Mouse (Mus musculus) E14TG2a.4 (cell line): ENCODE data around the gene Gak.

Source experiments
- H3K27me3 ChIP-seq: 2 replicates; pipeline ENCODE4 v1.6.1; 2014; ENCODE audit warnings: low read length, control low read depth; ENCODE audit not compliant: insufficient read depth
- H3K36me3 ChIP-seq: 2 replicates; pipeline ENCODE4 v1.6.1; 2014; ENCODE audit warnings: low read length, control low read depth; ENCODE audit not compliant: insufficient read depth
- H3K4me1 ChIP-seq: replicated peaks from 2 replicates; pipeline ENCODE4 v1.6.1; 2014; ENCODE audit warnings: low read depth, low read length, control low read depth
- H3K4me3 ChIP-seq: replicated peaks from 2 replicates; pipeline ENCODE4 v1.5.1; 2014; ENCODE audit warnings: mild to moderate bottlenecking, low read length
- H3K9me3 ChIP-seq: 2 replicates; pipeline ENCODE4 v1.6.1; 2014; ENCODE audit warnings: low read length, control low read depth
- CTCF ChIP-seq: conservative IDR thresholded peaks from 2 replicates; pipeline ENCODE4 v1.5.1; 2014; ENCODE audit warnings: low read length
- NANOG ChIP-seq: IDR thresholded peaks from 2 replicates; pipeline ENCODE4 v1.6.1; 2014; ENCODE audit warnings: borderline replicate concordance, low read length, mixed read lengths
- POU5F1 ChIP-seq: IDR thresholded peaks from 2 replicates; pipeline ENCODE4 v1.6.1; 2014; ENCODE audit warnings: low read length, borderline replicate concordance

Gene Gak

GRCm38 (mm10) chr5:108554041-108554440, 75.5 kb downstream of the Gak start:
- no peak overlapping the region for H3K4me3 ChIP-seq
- H3K27me3 ChIP-seq: peaks cover 57% of the 10 kb centered on the region
- TF ChIP-seq CTCF: no peak
- no peak for TF ChIP-seq NANOG
- no peak for TF ChIP-seq POU5F1
- peaks cover 15% of the 10 kb centered on the region for H3K4me1 ChIP-seq
- no peaks in the 10 kb centered on the region for H3K9me3 ChIP-seq
- no peaks in the 10 kb centered on the region for H3K36me3 ChIP-seq

GRCm38 (mm10) chr5:108550207-108550594, 79.4 kb downstream of the Gak start:
- no peaks in the 10 kb centered on the region for H3K9me3 ChIP-seq
- TF ChIP-seq CTCF (no peak), NANOG (no peak), POU5F1 (no peak)
- H3K36me3 ChIP-seq: no peaks in the 10 kb centered on the region
- peaks cover 72% of the 10 kb centered on the region for H3K27me3 ChIP-seq
- H3K4me3 ChIP-seq: peak overlapping the region; percentile 83
- H3K4me1 ChIP-seq: peaks cover 22% of the 10 kb centered on the region

GRCm38 (mm10) chr5:108549489-108550206, 79.9 kb downstream of the Gak start, which contains the start of gene Cplx1:
TSS of gene Cplx1 (minus strand) at chr5:108550024.
- peak within 1 kb of the TSS; percentile 83 for H3K4me3 ChIP-seq
- TF ChIP-seq POU5F1 (no peak), CTCF (no peak), NANOG (no peak)
- no peaks in the 10 kb centered on the region for H3K9me3 ChIP-seq
- peaks cover 22% of the 10 kb centered on the region for H3K4me1 ChIP-seq
- peaks cover 67% of the 10 kb centered on the region for H3K27me3 ChIP-seq
- H3K36me3 ChIP-seq: no peaks in the 10 kb centered on the region

GRCm38 (mm10) chr5:108549137-108549488, 80.4 kb downstream of the Gak start:
- TF ChIP-seq CTCF (no peak), NANOG (no peak), POU5F1 (no peak)
- H3K36me3 ChIP-seq: no peaks in the 10 kb centered on the region
- peaks cover 22% of the 10 kb centered on the region for H3K4me1 ChIP-seq
- H3K27me3 ChIP-seq: peaks cover 64% of the 10 kb centered on the region
- no peaks in the 10 kb centered on the region for H3K9me3 ChIP-seq
- peak overlapping the region; percentile 83 for H3K4me3 ChIP-seq

- TF ChIP-seq POU5F1 (no peak), CTCF (no peak), NANOG (no peak)
- H3K36me3 ChIP-seq: no peaks in the 10 kb centered on the region
- peaks cover 53% of the 10 kb centered on the region for H3K27me3 ChIP-seq
- peaks cover 22% of the 10 kb centered on the region for H3K4me1 ChIP-seq
- no peak overlapping the region for H3K4me3 ChIP-seq
- no peaks in the 10 kb centered on the region for H3K9me3 ChIP-seq
Observed at GRCm38 (mm10) chr5:108547636-108548035, 81.9 kb downstream of the Gak start.

- no peak overlapping the region for H3K4me3 ChIP-seq
- TF ChIP-seq POU5F1 (no peak), CTCF (no peak), NANOG (no peak)
- H3K9me3 ChIP-seq: no peaks in the 10 kb centered on the region
- H3K27me3 ChIP-seq: peaks cover 18% of the 10 kb centered on the region
- no peaks in the 10 kb centered on the region for H3K36me3 ChIP-seq
- H3K4me1 ChIP-seq: peaks cover 3% of the 10 kb centered on the region
Observed at GRCm38 (mm10) chr5:108543516-108544291, 85.9 kb downstream of the Gak start.

- Histone ChIP-seq H3K4me1 (no peaks in the 10 kb centered on the region), H3K27me3 (no peaks in the 10 kb centered on the region), H3K36me3 (no peaks in the 10 kb centered on the region), H3K4me3 (no peak overlapping the region), H3K9me3 (no peaks in the 10 kb centered on the region)
- TF ChIP-seq CTCF (no peak), POU5F1 (no peak), NANOG (no peak)
Observed at GRCm38 (mm10) chr5:108534188-108534587, 95.4 kb downstream of the Gak start.

GRCm38 (mm10) chr5:108522597-108522996, 107.0 kb downstream of the Gak start:
- H3K4me1 ChIP-seq: peaks cover 41% of the 10 kb centered on the region
- TF ChIP-seq POU5F1 (no peak), CTCF (no peak), NANOG (no peak)
- H3K4me3 ChIP-seq: no peak overlapping the region
- peaks cover 6% of the 10 kb centered on the region; the same call in 1 of the 2 replicates for H3K9me3 ChIP-seq
- H3K36me3 ChIP-seq: no peaks in the 10 kb centered on the region
- no peaks in the 10 kb centered on the region for H3K27me3 ChIP-seq

- TF ChIP-seq POU5F1 (no peak), CTCF (no peak), NANOG (no peak)
Observed at GRCm38 (mm10) chr5:108521896-108522295, 107.7 kb downstream of the Gak start.

More at GRCm38 (mm10) chr5:108521896-108522295, 107.7 kb downstream of the Gak start:
- no peak overlapping the region for H3K4me3 ChIP-seq
- peaks cover 6% of the 10 kb centered on the region; the same call in 1 of the 2 replicates for H3K9me3 ChIP-seq
- H3K4me1 ChIP-seq: peaks cover 43% of the 10 kb centered on the region
- H3K27me3 ChIP-seq: no peaks in the 10 kb centered on the region
- no peaks in the 10 kb centered on the region for H3K36me3 ChIP-seq
